Mouse (Mus musculus): ENCODE data around the gene Dennd1a.

The Dennd1a gene

GRCm38 (mm10) chr2:38100289-38100688 lies 186.9 kb downstream of the Dennd1a start:
- DNase-seq = no peak

- no peak for DNase-seq
These were observed 187.9 kb downstream of the Dennd1a start for GRCm38 (mm10) chr2:38099120-38099773.

GRCm38 (mm10) chr2:38097469-38097868 lies 189.7 kb downstream of the Dennd1a start:
- DNase-seq = no peak

GRCm38 (mm10) chr2:38096328-38096727 lies 190.9 kb downstream of the Dennd1a start:
- DNase-seq = no peak

GRCm38 (mm10) chr2:38094380-38095163 lies 192.6 kb downstream of the Dennd1a start:
- DNase-seq = no peak

- DNase-seq = no peak
These were observed 193.2 kb downstream of the Dennd1a start for GRCm38 (mm10) chr2:38093968-38094367.

- DNase-seq = no peak
These were observed 193.9 kb downstream of the Dennd1a start for GRCm38 (mm10) chr2:38093242-38093641.

GRCm38 (mm10) chr2:38088346-38088745 lies 198.8 kb downstream of the Dennd1a start:
- no peak for DNase-seq

GRCm38 (mm10) chr2:38085058-38085457 lies 202.1 kb downstream of the Dennd1a start:
- DNase-seq = no peak

GRCm38 (mm10) chr2:38083251-38083650 lies 203.9 kb downstream of the Dennd1a start:
- DNase-seq = no peak

- DNase-seq = no peak
These were observed 212.7 kb downstream of the Dennd1a start for GRCm38 (mm10) chr2:38074495-38074894.

GRCm38 (mm10) chr2:38072061-38072460 lies 215.1 kb downstream of the Dennd1a start:
- DNase-seq = no peak

- no peak for DNase-seq
These were observed 219.0 kb downstream of the Dennd1a start for GRCm38 (mm10) chr2:38068171-38068572.

- no peak for DNase-seq
These were observed 221.3 kb downstream of the Dennd1a start for GRCm38 (mm10) chr2:38065914-38066313.

GRCm38 (mm10) chr2:38064266-38064665 lies 222.9 kb downstream of the Dennd1a start:
- DNase-seq = no peak

GRCm38 (mm10) chr2:38062156-38062555 lies 225.0 kb downstream of the Dennd1a start:
- DNase-seq = no peak

- DNase-seq = no peak
These were observed 225.7 kb downstream of the Dennd1a start for GRCm38 (mm10) chr2:38061474-38061873.

GRCm38 (mm10) chr2:38052440-38052839 lies 234.8 kb downstream of the Dennd1a start:
- DNase-seq = peak; percentile 10 to 43

GRCm38 (mm10) chr2:38051485-38052085 lies 235.6 kb downstream of the Dennd1a start:
- DNase-seq = no peak

- no peak for DNase-seq
These were observed 238.2 kb downstream of the Dennd1a start for GRCm38 (mm10) chr2:38048996-38049395.

GRCm38 (mm10) chr2:38045286-38045685 lies 241.9 kb downstream of the Dennd1a start:
- DNase-seq = no peak

- DNase-seq = no peak
These were observed 246.3 kb downstream of the Dennd1a start for GRCm38 (mm10) chr2:38040845-38041244.

- DNase-seq = no peak
These were observed 247.6 kb downstream of the Dennd1a start for GRCm38 (mm10) chr2:38039621-38040020.

GRCm38 (mm10) chr2:38028317-38028716 lies 258.9 kb downstream of the Dennd1a start:
- no peak for DNase-seq

Data from thymus, postnatal 36 days (tissue).